Mouse (Mus musculus): ENCODE data around the gene Mapk1ip1l.

DNA sequence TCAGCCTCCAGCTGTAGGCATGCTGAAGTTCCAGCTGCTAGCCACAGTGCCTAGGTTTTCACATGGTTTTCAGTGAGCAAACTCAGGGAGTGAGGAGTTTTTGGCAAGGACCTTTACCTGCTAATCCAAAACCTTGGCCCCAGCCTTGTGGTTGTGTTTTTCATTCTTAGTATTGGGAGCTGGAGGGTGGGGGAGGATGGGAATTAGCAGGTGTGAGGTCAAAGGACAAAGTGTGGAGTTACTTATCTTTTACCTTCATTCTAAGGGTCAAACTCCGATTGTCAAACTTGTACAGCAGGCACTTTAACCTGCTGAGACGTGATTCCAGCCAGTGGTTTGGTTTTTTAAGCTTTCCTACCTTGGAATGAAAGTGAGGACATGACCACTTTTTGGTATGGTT lies 1.8 kb upstream of the Mapk1ip1l start:
- TF ChIP-seq CTCF (IDR thresholded peaks at IDR 0.05; ENCODE audit: low read depth, low read length) (no peak), TAL1 (conservative IDR thresholded peaks at IDR 0.05; ENCODE audit: low read depth, low read length) (no peak), GATA1 (IDR thresholded peaks at IDR 0.05; ENCODE audit: borderline replicate concordance, low read length) (no peak), POLR2AphosphoS5 (IDR thresholded peaks at IDR 0.05; ENCODE audit: insufficient replicate concordance, low read depth, low read length) (no peak), GATA2 (IDR thresholded peaks at IDR 0.05; ENCODE audit: borderline replicate concordance, low read depth, low read length) (no peak)
